Mouse (Mus musculus): ENCODE results near the gene Ccdc87.

Ccdc87 gene

GRCm38 (mm10) chr19:4839149-4839548 is at the start of gene Ccdc87, which contains the start of gene Ccs:
Gene Ccdc87, plus strand, starts transcription at chr19:4839366.
Gene Ccs, minus strand, starts transcription at chr19:4839332.
- DNase-seq (ENCODE audit: low spot score): peak; percentile 98

- DNase-seq (ENCODE audit: low spot score): no peak
These were observed 45.8 kb upstream of the Ccdc87 start for GRCm38 (mm10) chr19:4793281-4793830.

- peak; percentile 98 for DNase-seq (ENCODE audit: low spot score)
These were observed 45.2 kb upstream of the Ccdc87 start, which contains the start of gene Rbm4 for GRCm38 (mm10) chr19:4793831-4794422. Gene Rbm4, minus strand, starts transcription at chr19:4793901.

- DNase-seq (ENCODE audit: low spot score): no peak
These were observed 43.2 kb upstream of the Ccdc87 start for GRCm38 (mm10) chr19:4795929-4796328.

- no peak for DNase-seq (ENCODE audit: low spot score)
These were observed 41.3 kb upstream of the Ccdc87 start for GRCm38 (mm10) chr19:4797846-4798245.

GRCm38 (mm10) chr19:4799083-4799482 is 40.1 kb upstream of the Ccdc87 start:
- DNase-seq (ENCODE audit: low spot score): no peak

GRCm38 (mm10) chr19:4802691-4803091 is 36.5 kb upstream of the Ccdc87 start:
- no peak for DNase-seq (ENCODE audit: low spot score)

- DNase-seq (ENCODE audit: low spot score): no peak
These were observed 35.9 kb upstream of the Ccdc87 start for GRCm38 (mm10) chr19:4803283-4803682.

GRCm38 (mm10) chr19:4810309-4810708 is 28.9 kb upstream of the Ccdc87 start:
- no peak for DNase-seq (ENCODE audit: low spot score)

- DNase-seq (ENCODE audit: low spot score): no peak
These were observed 28.5 kb upstream of the Ccdc87 start for GRCm38 (mm10) chr19:4810746-4811062.

- peak; percentile 99 for DNase-seq (ENCODE audit: low spot score)
These were observed 27.9 kb upstream of the Ccdc87 start, which contains the start of the genes Gm21992 and Rbm14 for GRCm38 (mm10) chr19:4811063-4811908. Gene Gm21992, minus strand, starts transcription at chr19:4811612. Gene Rbm14, minus strand, starts transcription at chr19:4811634.

GRCm38 (mm10) chr19:4811909-4812242 is 27.3 kb upstream of the Ccdc87 start:
- DNase-seq (ENCODE audit: low spot score): no peak

GRCm38 (mm10) chr19:4812334-4812949 is 26.7 kb upstream of the Ccdc87 start:
- peak; percentile 31 for DNase-seq (ENCODE audit: low spot score)

- peak; percentile 64 for DNase-seq (ENCODE audit: low spot score)
These were observed 26.2 kb upstream of the Ccdc87 start for GRCm38 (mm10) chr19:4813015-4813414.

- DNase-seq (ENCODE audit: low spot score): no peak
These were observed 21.9 kb upstream of the Ccdc87 start for GRCm38 (mm10) chr19:4817182-4817835.

- DNase-seq (ENCODE audit: low spot score): no peak
These were observed 18.4 kb upstream of the Ccdc87 start for GRCm38 (mm10) chr19:4820678-4821303.

- DNase-seq (ENCODE audit: low spot score): peak; percentile 25
These were observed 10.6 kb upstream of the Ccdc87 start for GRCm38 (mm10) chr19:4828444-4829114.

GRCm38 (mm10) chr19:4829156-4829555 is 10.0 kb upstream of the Ccdc87 start:
- no peak for DNase-seq (ENCODE audit: low spot score)

- no peak for DNase-seq (ENCODE audit: low spot score)
These were observed 5.2 kb upstream of the Ccdc87 start for GRCm38 (mm10) chr19:4833977-4834376.

GRCm38 (mm10) chr19:4836096-4836495 is 3.1 kb upstream of the Ccdc87 start:
- DNase-seq (ENCODE audit: low spot score): no peak

GRCm38 (mm10) chr19:4837049-4837448 is 2.1 kb upstream of the Ccdc87 start:
- no peak for DNase-seq (ENCODE audit: low spot score)
